Comparison of ENCODE assay signal across 13 mouse cellular contexts in the genomic region with DNA sequence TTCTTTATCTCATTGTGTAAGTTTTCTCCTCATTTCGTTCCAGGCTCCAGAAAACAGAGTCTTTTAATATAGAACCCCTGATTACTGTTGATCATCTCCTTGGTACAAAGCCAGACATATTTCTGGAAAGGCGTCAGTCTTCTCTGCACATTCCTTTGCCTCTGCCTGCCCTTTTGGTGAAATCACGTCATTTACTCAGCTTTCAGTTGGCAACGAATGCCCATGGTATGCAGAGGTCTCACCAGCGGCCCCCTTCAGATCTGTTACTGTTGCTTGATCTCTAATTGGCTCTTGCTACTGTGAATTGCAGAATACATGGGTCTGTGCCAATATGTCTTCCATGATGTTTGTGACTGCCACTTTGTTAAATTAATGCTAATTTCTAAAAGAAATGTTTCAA.
"Had no signal": no experiment of that assay in that cellular context is flagged by ENCODE, and none has a peak within 500 bp of the region (broad histone marks: within the 10 kb centered on the region; RNA-seq: fewer than 3 reads in every experiment).

No protein-coding gene starts in this region.

- ATAC-seq: intestine, embryonic 16.5 days; liver, embryonic 12.5 days; midbrain, embryonic 16.5 days had no signal

- H3K4me2 ChIP-seq: kidney, embryonic 15.5 days; limb, embryonic 15.5 days; liver, embryonic 12.5 days; midbrain, embryonic 12.5 days; neural tube, embryonic 13.5 days; stomach, embryonic 15.5 days had no signal

- H3K4me3 ChIP-seq: kidney, embryonic 15.5 days; limb, embryonic 15.5 days; liver, embryonic 12.5 days; midbrain, embryonic 12.5 days; neural tube, embryonic 13.5 days; stomach, embryonic 15.5 days had no signal

- H3K27ac ChIP-seq: kidney, embryonic 15.5 days; limb, embryonic 15.5 days; liver, embryonic 12.5 days; midbrain, embryonic 12.5 days; neural tube, embryonic 13.5 days; stomach, embryonic 15.5 days had no signal

- H3K36me3 ChIP-seq: kidney, embryonic 15.5 days; limb, embryonic 15.5 days; liver, embryonic 12.5 days; midbrain, embryonic 12.5 days; neural tube, embryonic 13.5 days; stomach, embryonic 15.5 days had no signal

- H3K9ac ChIP-seq: kidney, embryonic 15.5 days; limb, embryonic 15.5 days; liver, embryonic 12.5 days; midbrain, embryonic 12.5 days; neural tube, embryonic 13.5 days; stomach, embryonic 15.5 days had no signal

- H3K9me3 ChIP-seq: kidney, embryonic 15.5 days; limb, embryonic 15.5 days; liver, embryonic 12.5 days; midbrain, embryonic 12.5 days; neural tube, embryonic 13.5 days; stomach, embryonic 15.5 days had no signal

- DNase-seq: kidney, adult 2 months; kidney, postnatal 25 days; right cerebral cortex, postnatal 14 days; thymus, adult 2 months; thymus, postnatal 25 days had no signal

- H3K27me3 ChIP-seq: kidney, embryonic 15.5 days; limb, embryonic 15.5 days; liver, embryonic 12.5 days; neural tube, embryonic 13.5 days; stomach, embryonic 15.5 days had no signal

- H3K4me1 ChIP-seq: kidney, embryonic 15.5 days; limb, embryonic 15.5 days; liver, embryonic 12.5 days; midbrain, embryonic 12.5 days; neural tube, embryonic 13.5 days; stomach, embryonic 15.5 days had no signal
